Mouse (Mus musculus) embryo, embryonic 10 days (tissue): ENCODE results near the gene Adora2a.
"Not testable (repeated sequence)": the region's sequence is repeated elsewhere in the genome, so short reads cannot be mapped to it uniquely, and the experiment has no call there.

ENCODE experiments used
- DNase-seq: peaks from one replicate; pipeline ENCODE4 v3.0.0-alpha.2; 2015; ENCODE audit warnings: low spot score

The Adora2a gene

GRCm38 (mm10) chr10:75345265-75345664 is 28.6 kb downstream of the Adora2a start:
- no peak for DNase-seq

GRCm38 (mm10) chr10:75350564-75350963 is 33.9 kb downstream of the Adora2a start:
- DNase-seq = no peak

GRCm38 (mm10) chr10:75352541-75352940 is 35.9 kb downstream of the Adora2a start:
- DNase-seq = no peak

GRCm38 (mm10) chr10:75353838-75354241 is 37.2 kb downstream of the Adora2a start:
- DNase-seq = not testable (repeated sequence)

GRCm38 (mm10) chr10:75355341-75355740 is 38.7 kb downstream of the Adora2a start:
- no peak for DNase-seq

GRCm38 (mm10) chr10:75364214-75364690 is 47.6 kb downstream of the Adora2a start:
- DNase-seq = peak; percentile 7

GRCm38 (mm10) chr10:75364796-75365195 is 48.1 kb downstream of the Adora2a start:
- no peak for DNase-seq

- DNase-seq = no peak
Measured at GRCm38 (mm10) chr10:75365231-75365633, 48.6 kb downstream of the Adora2a start.

- DNase-seq = not testable (repeated sequence)
Measured at GRCm38 (mm10) chr10:75373655-75374351, 57.1 kb downstream of the Adora2a start.

GRCm38 (mm10) chr10:75378688-75379087 is 62.0 kb downstream of the Adora2a start:
- DNase-seq = no peak
